Mouse (Mus musculus) forebrain, embryonic 16.5 days (tissue): ENCODE measurements at regions not wholly inside any gene's neighbourhood (a gene's known extent, or its start where the extent isn't known, plus 50 kb on each side); places are given as distances from the start of the nearest gene placed in this dataset.

ENCODE experiments used
- ATAC-seq: fragments of 200-750 bp; cut with Nextera tagmentation; 2 replicates; pipeline ENCODE4 v1.8.0; 2017; ENCODE audit warnings: mild to moderate bottlenecking, moderate library complexity
- H3K27ac ChIP-seq: fragments of 300-500 bp; sonication (generic); 2 replicates; pipeline ENCODE4 v1.5.1; 2014; ENCODE audit warnings: low read length, control low read depth
- H3K27me3 ChIP-seq: fragments of 300-500 bp; sonication (generic); replicated peaks from 2 replicates; pipeline ENCODE4 v1.6.1; 2014; ENCODE audit warnings: low read length; ENCODE audit not compliant: control insufficient read depth, insufficient read depth
- H3K36me3 ChIP-seq: fragments of 300-500 bp; sonication (generic); 2 replicates; pipeline ENCODE4 v1.6.1; 2014; ENCODE audit not compliant: control insufficient read depth, insufficient read depth
- H3K4me1 ChIP-seq: fragments of 300-500 bp; sonication (generic); replicated peaks from 2 replicates; pipeline ENCODE4 v1.6.1; 2014; ENCODE audit warnings: low read length; ENCODE audit not compliant: control insufficient read depth, insufficient read depth
- H3K4me2 ChIP-seq: fragments of 300-500 bp; sonication (generic); 2 replicates; pipeline ENCODE4 v1.6.1; 2014; ENCODE audit warnings: mild to moderate bottlenecking, low read length, control low read depth
- H3K4me3 ChIP-seq: fragments of 300-500 bp; sonication (generic); replicated peaks from 2 replicates; pipeline ENCODE4 v1.5.1; 2014; ENCODE audit warnings: mild to moderate bottlenecking, low read length, control low read depth
- H3K9ac ChIP-seq: fragments of 300-500 bp; sonication (generic); replicated peaks from 2 replicates; pipeline ENCODE4 v1.6.1; 2014; ENCODE audit warnings: low read depth, low read length, control low read depth
- H3K9me3 ChIP-seq: fragments of 300-500 bp; sonication (generic); 2 replicates; pipeline ENCODE4 v1.6.1; 2016; ENCODE audit warnings: low read length; ENCODE audit not compliant: control insufficient read depth
- WGBS: fragments of 180-500 bp; shearing (Covaris S2); extraction: QIAGEN DNeasy Blood & Tissue Kit; methylation state at CpG from one replicate; pipeline ENCODE4 v1.1.7; 2014; 5-methylcytosine and 5-hydroxymethylcytosine counted together

- Histone ChIP-seq H3K4me1 (no peaks in the 10 kb centered on the region), H3K27me3 (no peaks in the 10 kb centered on the region), H3K9me3 (no peaks in the 10 kb centered on the region), H3K36me3 (no peaks in the 10 kb centered on the region), H3K27ac (no peak overlapping the region), H3K4me3 (no peak overlapping the region), H3K4me2 (no peak overlapping the region), H3K9ac (no peak overlapping the region)
- 36% methylated on average over 3 of the region's 3 CpGs for WGBS
- ATAC-seq, result no peak
These were observed 149.3 kb downstream of the Sox3 start for GRCm38 (mm10) chrX:60743971-60744370.

- peak; percentile 57 for ATAC-seq
These were observed 150.1 kb downstream of the Sox3 start for GRCm38 (mm10) chrX:60743020-60743707.

GRCm38 (mm10) chrX:60719428-60720151, 127.1 kb upstream of the Atp11c start:
- peak overlapping the region; percentile 35 for H3K4me2 ChIP-seq
- ATAC-seq, result peak; percentile 86
- no peaks in the 10 kb centered on the region for H3K36me3 ChIP-seq
- no peak overlapping the region for H3K27ac ChIP-seq
- H3K9me3 ChIP-seq, result no peaks in the 10 kb centered on the region
- 0 out of 2 replicates have a peak overlapping the region, but pooled peaks have one; percentile 6 for H3K4me3 ChIP-seq
- WGBS, result 21% methylated on average over 13 of the region's 13 CpGs
- no peak overlapping the region for H3K9ac ChIP-seq
- peaks cover 10% of the 10 kb centered on the region for H3K4me1 ChIP-seq
- H3K27me3 ChIP-seq, result no peaks in the 10 kb centered on the region

More at GRCm38 (mm10) chrX:60743020-60743707, 150.1 kb downstream of the Sox3 start:
- no peak overlapping the region for H3K4me2 ChIP-seq
- no peaks in the 10 kb centered on the region for H3K4me1 ChIP-seq
- H3K4me3 ChIP-seq, result no peak overlapping the region
- 31% methylated on average over 3 of the region's 3 CpGs for WGBS
- H3K27ac ChIP-seq, result no peak overlapping the region
- H3K9me3 ChIP-seq, result no peaks in the 10 kb centered on the region
- H3K36me3 ChIP-seq, result no peaks in the 10 kb centered on the region
- no peaks in the 10 kb centered on the region for H3K27me3 ChIP-seq
- H3K9ac ChIP-seq, result no peak overlapping the region

- Histone ChIP-seq H3K4me1 (peaks cover 10% of the 10 kb centered on the region), H3K27me3 (no peaks in the 10 kb centered on the region), H3K9ac (no peak overlapping the region), H3K27ac (no peak overlapping the region), H3K36me3 (no peaks in the 10 kb centered on the region), H3K9me3 (no peaks in the 10 kb centered on the region), H3K4me2 (no peak overlapping the region; the same call in 1 of the 2 replicates), H3K4me3 (no peak overlapping the region)
- 35% methylated on average over 6 of the region's 6 CpGs for WGBS
- ATAC-seq, result no peak
These were observed 126.3 kb upstream of the Atp11c start for GRCm38 (mm10) chrX:60718794-60719193.

- no peak overlapping the region for H3K9ac ChIP-seq
- no peaks in the 10 kb centered on the region for H3K36me3 ChIP-seq
- no peaks in the 10 kb centered on the region for H3K9me3 ChIP-seq
- peaks cover 10% of the 10 kb centered on the region for H3K4me1 ChIP-seq
- no peaks in the 10 kb centered on the region for H3K27me3 ChIP-seq
- WGBS, result 23% methylated on average over 11 of the region's 11 CpGs
- H3K27ac ChIP-seq, result no peak overlapping the region
- peak; percentile 36; the same call in 1 of the 2 replicates for ATAC-seq
- H3K4me2 ChIP-seq, result peak overlapping the region; percentile 39
- peak overlapping the region; percentile 13 for H3K4me3 ChIP-seq
These were observed 125.8 kb upstream of the Atp11c start for GRCm38 (mm10) chrX:60718156-60718769.

GRCm38 (mm10) chrX:60681036-60681706, 88.7 kb upstream of the Atp11c start:
- WGBS, result 27% methylated on average over 7 of the region's 7 CpGs
- no peak overlapping the region for H3K27ac ChIP-seq
- no peak overlapping the region for H3K4me2 ChIP-seq
- H3K9me3 ChIP-seq, result no peaks in the 10 kb centered on the region
- H3K36me3 ChIP-seq, result no peaks in the 10 kb centered on the region
- H3K27me3 ChIP-seq, result no peaks in the 10 kb centered on the region
- ATAC-seq, result 0 out of 2 replicates have a peak, but pooled peaks have one; percentile 8
- H3K4me1 ChIP-seq, result no peaks in the 10 kb centered on the region
- no peak overlapping the region for H3K9ac ChIP-seq
- H3K4me3 ChIP-seq, result no peak overlapping the region

- no peak overlapping the region for H3K27ac ChIP-seq
- no peaks in the 10 kb centered on the region for H3K9me3 ChIP-seq
- H3K4me1 ChIP-seq, result no peaks in the 10 kb centered on the region
- no peaks in the 10 kb centered on the region for H3K27me3 ChIP-seq
- WGBS, result 24% methylated on average over 10 of the region's 10 CpGs
- no peak for ATAC-seq
- H3K36me3 ChIP-seq, result no peaks in the 10 kb centered on the region
- H3K4me3 ChIP-seq, result no peak overlapping the region
- H3K9ac ChIP-seq, result no peak overlapping the region
- H3K4me2 ChIP-seq, result peak overlapping the region; percentile 32
These were observed 52.3 kb upstream of the Atp11c start for GRCm38 (mm10) chrX:60644726-60645318.
